Mouse (Mus musculus): Measurements from ENCODE around the gene Trpm7.

- TF ChIP-seq POLR2A (IDR thresholded peaks at IDR 0.05; ENCODE audit: low read depth, low read length) (peak; percentile 81), CTCF (conservative IDR thresholded peaks at IDR 0.05; ENCODE audit: insufficient read depth, insufficient read length, low read depth, low read length) (no peak)
These were observed at the start of gene Trpm7 for GRCm38 (mm10) chr2:126875871-126876796.

All from kidney, adult 2 months (tissue).